Mouse (Mus musculus) ES-E14 (cell line): ENCODE measurements around the gene Spindoc.

Source experiments
- CHD2 ChIP-seq: IDR thresholded peaks from 2 replicates; pipeline ENCODE4 v1.6.1; 2014; ENCODE audit warnings: mild to moderate bottlenecking, low read depth, low read length, inconsistent platforms
- HCFC1 ChIP-seq: IDR thresholded peaks from 2 replicates; pipeline ENCODE4 v1.6.1; 2012; ENCODE audit warnings: low read length, inconsistent platforms, borderline replicate concordance; ENCODE audit not compliant: insufficient read depth
- MAFK ChIP-seq: IDR thresholded peaks from 2 replicates; pipeline ENCODE4 v1.6.1; 2014; ENCODE audit warnings: mild to moderate bottlenecking, low read depth, low read length, inconsistent platforms; ENCODE audit not compliant: insufficient read depth
- ZNF384 ChIP-seq: IDR thresholded peaks from 2 replicates; pipeline ENCODE4 v1.6.1; 2012; ENCODE audit warnings: low read depth, low read length, inconsistent platforms

- TF ChIP-seq CHD2: no peak
- TF ChIP-seq ZNF384: no peak
- TF ChIP-seq HCFC1: no peak
- no peak for TF ChIP-seq MAFK
These were observed 67.7 kb downstream of the Spindoc start for GRCm38 (mm10) chr19:7314976-7315586.
